ENCODE assay signal across 7 mouse cellular contexts in genomic region chr7:80457241-80457640, GRCm38 (mm10). TPM values are rescaled to one million over a fixed set of nuclear protein-coding genes. Genes with fewer than 3 reads are reported as not detected.
DNase-seq lines count a peak whose midpoint lies in the region; ATAC-seq lines count a peak whose summit lies in the region.

No protein-coding gene starts in this region.

- ATAC-seq in erythroid progenitor cell, adult 5-6 weeks (replicated peaks; ENCODE audit: low FRiP score, poor library complexity, severe bottlenecking): no peak

- DNase-seq in ovary, postnatal 14 days (ENCODE audit: low spot score): peak; percentile 46
- DNase-seq in ovary, postnatal 10 days (ENCODE audit: low spot score): no peak
- peak; percentile 85 for DNase-seq in gastrocnemius, postnatal 25 days
- DNase-seq in lung, adult 18-20 months: peak; percentile 68 to 71
- peak; percentile 34 for DNase-seq in urinary bladder, postnatal 25 days (ENCODE audit: low spot score)
- no peak for DNase-seq in cerebellum, postnatal 10 days

RNA-seq across cellular contexts. Expression of gene Furin, which starts 52.0 kb away (rescaled TPM):
- total RNA-seq in gastrocnemius, postnatal 25 days (2021): 10 to 100 TPM; 38.5 to 44.8 TPM
- 22.7 and 51.1 TPM in 2 replicates for total RNA-seq in erythroid progenitor cell, adult 5-6 weeks (2015; ENCODE audit: low replicate concordance)
- total RNA-seq in erythroid progenitor cell, adult 5-6 weeks (2017; ENCODE audit: low replicate concordance): 24.6 and 28.2 TPM in 2 replicates

Comparison
In these comparisons a context has a peak if more than half of its experiments do, and no peak if none do; other contexts are left out.
1. DNase-seq: peak in ovary, postnatal 14 days (single experiment), gastrocnemius, postnatal 25 days (single experiment), lung, adult 18-20 months (2 of 2) and urinary bladder, postnatal 25 days (single experiment); none in ovary, postnatal 10 days (single experiment) and cerebellum, postnatal 10 days (0 of 2).